Mouse (Mus musculus) thymus, adult 2 months (tissue): ENCODE data around the gene Vezt. TPM values are rescaled to one million over a fixed set of nuclear protein-coding genes. Genes with fewer than 3 reads are reported as not detected.

Experiments used
- DNase-seq: peaks from one replicate; pipeline ENCODE4 v3.0.0; 2021
- H3K27ac ChIP-seq: fragments of 200-500 bp; 2 replicates; pipeline ENCODE4 v1.5.1; 2012; ENCODE audit warnings: low read length, control low read depth; ENCODE audit not compliant: control insufficient read depth, insufficient read depth
- H3K27me3 ChIP-seq: fragments of 200-500 bp; 2 replicates; pipeline ENCODE4 v1.6.1; 2012; ENCODE audit warnings: mild to moderate bottlenecking, low read length, moderate library complexity, mixed read lengths; ENCODE audit not compliant: control insufficient read depth, insufficient read depth
- H3K36me3 ChIP-seq: fragments of 200-500 bp; 2 replicates; pipeline ENCODE4 v1.6.1; 2012; ENCODE audit warnings: mild to moderate bottlenecking, low read length, moderate library complexity; ENCODE audit not compliant: control insufficient read depth, insufficient read depth
- H3K4me1 ChIP-seq: fragments of 200-500 bp; replicated peaks from 2 replicates; pipeline ENCODE4 v1.6.1; 2012; ENCODE audit warnings: low read length; ENCODE audit not compliant: control insufficient read depth, insufficient read depth
- H3K4me3 ChIP-seq: fragments of 200-500 bp; 2 replicates; pipeline ENCODE4 v1.5.1; 2012; ENCODE audit warnings: mild to moderate bottlenecking, low read length, control low read depth, moderate library complexity; ENCODE audit not compliant: control insufficient read depth, insufficient read depth
- CTCF ChIP-seq: fragments of 200-500 bp; IDR thresholded peaks from 2 replicates; pipeline ENCODE4 v1.5.1; 2012; ENCODE audit warnings: mild to moderate bottlenecking, control low read depth, low read length, moderate library complexity, borderline replicate concordance; ENCODE audit not compliant: control insufficient read depth, poor library complexity, insufficient read depth; ENCODE audit errors: extremely low read depth
- POLR2A ChIP-seq: fragments of 200-500 bp; IDR thresholded peaks from 2 replicates; pipeline ENCODE4 v1.6.1; 2012; ENCODE audit warnings: mild to moderate bottlenecking, low read length, control low read depth, moderate library complexity; ENCODE audit not compliant: control insufficient read depth, poor library complexity, insufficient read depth; ENCODE audit errors: extremely low read depth
- WGBS: fragments of 180-500 bp; shearing (Covaris S2); methylation state at CpG from one replicate; pipeline ENCODE4 v1.1.7; 2018; 5-methylcytosine and 5-hydroxymethylcytosine counted together
- polyA plus RNA-seq: library from polyadenylated mRNA; depleted of rRNA; stranded (reverse); fragments of >200 nt; gene quantifications from 2 replicates; pipeline ENCODE4 v1.2.3, GENCODE M21; 2012

Vezt gene
- polyA plus RNA-seq, 1 experiment: 18.4 TPM

DNA sequence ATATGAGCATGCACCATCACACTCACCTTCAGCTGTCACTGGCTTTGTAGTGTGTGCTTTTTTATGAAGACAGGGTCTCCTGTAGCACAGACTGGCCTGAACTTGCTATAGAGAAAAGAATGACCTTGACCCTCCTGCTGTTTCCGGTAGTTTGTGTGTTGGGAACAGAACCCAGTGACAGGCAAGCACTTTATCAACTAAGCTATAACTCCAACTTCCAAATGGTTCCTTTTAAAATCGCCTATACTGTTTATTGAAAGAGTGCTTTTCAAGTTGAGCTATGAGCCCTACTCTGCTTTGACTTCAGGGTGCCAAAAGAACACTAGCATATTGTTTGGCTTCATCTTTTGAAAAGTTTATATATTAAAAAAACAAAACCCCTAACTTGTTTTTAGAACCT lies 24.6 kb downstream of the Vezt start:
- Histone ChIP-seq H3K27ac (no peak overlapping the region), H3K4me3 (no peak overlapping the region), H3K36me3 (peaks cover 4% of the 10 kb centered on the region; the same call in 1 of the 2 replicates), H3K27me3 (no peaks in the 10 kb centered on the region), H3K4me1 (no peaks in the 10 kb centered on the region)
- TF ChIP-seq CTCF: no peak
- TF ChIP-seq POLR2A: no peak
- no peak for DNase-seq
- 93% methylated on average over 2 of the region's 2 CpGs for WGBS

DNA sequence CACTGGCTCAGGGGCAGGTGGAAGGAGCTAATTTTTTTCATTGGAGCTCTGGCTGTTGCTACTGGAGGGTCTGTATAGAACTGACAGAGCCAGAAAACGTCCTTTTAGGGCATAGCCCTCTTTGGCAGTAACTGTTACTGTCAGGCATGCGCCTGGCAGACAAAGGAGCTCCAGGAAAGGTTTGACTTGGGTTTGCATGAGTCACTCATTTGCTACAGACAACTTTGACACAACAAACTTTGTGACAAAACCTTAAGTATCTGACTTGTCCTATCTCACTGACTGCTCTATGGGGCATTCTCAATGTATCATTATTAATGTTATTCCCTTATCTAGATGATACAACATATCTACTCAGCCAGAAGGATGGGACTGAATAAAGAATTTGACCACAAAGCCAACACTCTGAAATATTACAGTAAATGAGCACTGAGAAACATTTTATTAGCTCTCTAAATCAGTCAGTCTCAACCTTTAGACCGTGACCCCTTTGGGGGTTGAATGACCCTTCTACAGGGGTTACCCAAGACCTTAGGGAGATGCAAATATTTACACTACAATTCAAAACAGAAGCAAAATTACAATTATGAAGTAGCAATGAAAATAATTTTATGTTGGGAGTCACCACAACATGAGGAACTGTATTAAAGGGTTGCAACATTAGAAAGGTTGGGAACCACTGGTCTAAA lies 25.5 kb downstream of the Vezt start:
- H3K4me1 ChIP-seq: no peaks in the 10 kb centered on the region
- H3K27ac ChIP-seq: no peak overlapping the region
- no peaks in the 10 kb centered on the region for H3K27me3 ChIP-seq
- no peak overlapping the region for H3K4me3 ChIP-seq
- DNase-seq: no peak
- TF ChIP-seq CTCF (no peak), POLR2A (no peak)
- WGBS: 94% methylated on average over 3 of the region's 3 CpGs
- peaks cover 6% of the 10 kb centered on the region; the same call in 1 of the 2 replicates for H3K36me3 ChIP-seq

DNA sequence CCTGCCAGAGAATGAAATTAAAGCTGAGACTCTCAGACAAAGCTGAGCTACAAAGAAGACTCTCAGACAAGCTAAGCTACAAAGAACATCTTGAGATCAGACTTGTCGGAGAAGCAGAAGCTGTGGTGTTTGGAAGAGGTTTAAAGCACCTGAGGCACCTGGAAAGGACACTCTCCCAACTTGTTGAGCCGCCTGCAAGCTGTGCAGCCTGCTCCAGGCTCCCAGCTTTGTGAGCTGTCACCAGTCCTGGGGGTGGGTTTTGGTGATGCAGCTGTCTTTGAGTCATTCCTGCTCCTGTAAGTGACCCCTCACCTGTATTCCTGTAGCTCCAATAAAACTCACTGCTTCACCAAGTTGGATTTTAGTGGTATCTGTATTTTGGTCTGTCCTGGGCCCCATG lies 27.3 kb downstream of the Vezt start:
- Histone ChIP-seq H3K36me3 (peaks cover 12% of the 10 kb centered on the region), H3K27ac (no peak overlapping the region), H3K27me3 (no peaks in the 10 kb centered on the region), H3K4me1 (no peaks in the 10 kb centered on the region), H3K4me3 (no peak overlapping the region)
- TF ChIP-seq CTCF (no peak), POLR2A (no peak)
- no peak for DNase-seq
- 98% methylated on average over 2 of the region's 2 CpGs for whole genome bisulfite sequencing

DNA sequence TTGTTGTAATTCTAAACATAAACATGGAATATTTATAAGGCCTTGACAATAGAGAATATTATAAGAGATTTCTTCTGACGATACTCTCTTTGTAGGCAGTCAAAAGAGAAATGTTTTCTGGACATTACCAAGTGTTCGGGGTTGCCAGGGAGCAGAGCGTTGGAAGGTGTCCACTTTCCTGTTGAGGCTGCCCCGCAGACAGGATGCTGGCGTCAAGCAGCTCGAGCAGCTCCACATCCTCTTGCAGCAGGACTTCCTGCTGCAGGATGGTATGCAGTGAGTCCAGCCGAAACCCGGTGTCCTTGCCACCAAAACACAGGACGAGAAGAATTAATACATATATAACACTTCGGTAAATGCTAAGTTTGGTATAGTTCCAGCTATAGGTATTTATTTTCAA lies 35.4 kb downstream of the Vezt start:
- H3K27ac ChIP-seq: no peak overlapping the region
- 85% methylated on average over 10 of the region's 10 CpGs for WGBS
- H3K36me3 ChIP-seq: peaks cover 60% of the 10 kb centered on the region
- H3K4me1 ChIP-seq: no peaks in the 10 kb centered on the region
- TF ChIP-seq POLR2A (no peak), CTCF (no peak)
- H3K27me3 ChIP-seq: no peaks in the 10 kb centered on the region
- H3K4me3 ChIP-seq: no peak overlapping the region
- DNase-seq: no peak

DNA sequence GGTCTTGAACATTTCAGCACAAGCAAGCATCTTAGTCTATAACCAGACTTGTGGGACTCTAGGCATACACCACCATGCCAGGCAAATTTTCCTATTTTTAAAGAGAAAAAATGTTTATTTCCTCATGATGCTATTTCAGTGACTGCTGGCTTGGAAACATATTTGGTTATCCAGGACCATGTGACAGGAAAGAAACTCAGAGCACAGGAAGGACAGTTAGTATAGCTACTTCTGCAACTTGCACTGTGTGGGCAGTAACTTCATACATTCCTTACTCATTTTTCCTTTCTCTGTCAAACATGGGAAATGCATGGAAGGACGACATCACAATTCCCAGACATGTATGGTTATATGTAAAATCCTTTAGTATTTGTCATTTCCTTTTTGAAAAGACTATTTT lies 36.3 kb downstream of the Vezt start:
- no peak for DNase-seq
- Histone ChIP-seq H3K27me3 (no peaks in the 10 kb centered on the region), H3K4me3 (no peak overlapping the region), H3K27ac (no peak overlapping the region), H3K4me1 (no peaks in the 10 kb centered on the region), H3K36me3 (peaks cover 65% of the 10 kb centered on the region)
- TF ChIP-seq POLR2A: no peak
- TF ChIP-seq CTCF: no peak
- 82% methylated on average over 1 of the region's 1 CpGs for WGBS

DNA sequence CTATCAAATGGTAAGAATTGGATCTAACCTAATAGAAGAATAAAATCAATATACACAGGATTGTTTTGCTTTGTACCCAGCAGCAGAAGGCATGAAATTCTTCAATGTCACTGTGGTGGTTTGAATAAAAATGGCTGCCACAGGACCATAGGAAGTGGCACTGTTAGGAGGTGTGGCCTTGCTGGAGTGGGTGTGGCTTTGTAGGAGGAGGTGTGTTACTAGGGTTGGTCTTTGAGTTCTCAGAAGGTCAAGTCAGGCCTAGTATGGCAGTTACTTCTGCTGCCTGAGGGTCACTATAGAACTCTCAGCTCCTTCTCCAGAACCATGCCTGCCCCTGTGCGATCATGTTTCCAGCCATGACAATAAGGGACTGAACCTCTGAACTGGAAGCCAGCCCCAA lies 40.5 kb downstream of the Vezt start:
- H3K4me3 ChIP-seq: no peak overlapping the region
- H3K27me3 ChIP-seq: no peaks in the 10 kb centered on the region
- no peak for DNase-seq
- H3K27ac ChIP-seq: no peak overlapping the region
- 91% methylated on average over 1 of the region's 1 CpGs for WGBS
- H3K36me3 ChIP-seq: peaks cover 41% of the 10 kb centered on the region
- no peaks in the 10 kb centered on the region for H3K4me1 ChIP-seq
- no peak for TF ChIP-seq CTCF

DNA sequence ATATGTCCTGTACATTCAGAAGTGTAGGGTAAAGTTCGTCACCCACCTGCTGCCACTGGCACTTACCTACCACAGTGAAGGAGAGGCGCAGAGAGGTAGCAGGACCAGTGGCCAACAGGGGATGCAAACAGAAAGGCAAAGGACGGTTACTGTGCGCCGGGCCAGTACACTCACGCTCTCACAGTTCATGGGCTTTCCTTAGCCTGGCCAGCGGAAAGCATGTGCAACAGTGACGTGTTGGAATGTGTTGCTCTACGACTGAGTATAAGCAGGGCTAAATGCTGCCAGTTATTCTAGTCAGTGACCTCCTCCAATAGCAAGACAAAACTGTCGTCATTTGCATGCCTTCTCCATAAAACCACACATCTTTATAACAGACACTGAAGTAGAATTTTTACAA lies 41.5 kb downstream of the Vezt start:
- TF ChIP-seq POLR2A (no peak), CTCF (no peak)
- no peak for DNase-seq

More for the DNA sequence above, 41.5 kb downstream of the Vezt start:
- Histone ChIP-seq H3K4me3 (no peak overlapping the region), H3K27me3 (no peaks in the 10 kb centered on the region), H3K4me1 (no peaks in the 10 kb centered on the region), H3K36me3 (peaks cover 31% of the 10 kb centered on the region), H3K27ac (no peak overlapping the region)
- WGBS: 99% methylated on average over 10 of the region's 10 CpGs
